In genomic region chr13:79285478-79285877, GRCm38 (mm10) we compare ENCODE assay signal across 9 mouse cellular contexts.
A peak's percentile ranks its signal among the peaks of the same experiment; 100 is the strongest.
DNase-seq lines count a peak whose midpoint lies in the region; ATAC-seq lines count a peak whose summit lies in the region.
"Had no signal": no experiment of that assay in that cellular context is flagged by ENCODE, and none has a peak within 500 bp of the region (broad histone marks: within the 10 kb centered on the region; RNA-seq: fewer than 3 reads in every experiment).

No protein-coding gene starts in this region.

- H3K9me3 ChIP-seq in kidney, embryonic 14.5 days (ENCODE audit: control insufficient read depth, low read length): no peaks in the 10 kb centered on the region
- H3K9me3 ChIP-seq in embryonic facial prominence, embryonic 14.5 days (ENCODE audit: control insufficient read depth, low read length): no peaks in the 10 kb centered on the region
- H3K9me3 ChIP-seq: heart, embryonic 15.5 days had no signal

- H3K4me1 ChIP-seq in kidney, embryonic 14.5 days (ENCODE audit: control insufficient read depth, insufficient read depth, low read length): no peaks in the 10 kb centered on the region
- no peaks in the 10 kb centered on the region for H3K4me1 ChIP-seq in embryonic facial prominence, embryonic 14.5 days (ENCODE audit: control insufficient read depth, insufficient read depth, low read length)
- H3K4me1 ChIP-seq: heart, embryonic 15.5 days had no signal

- no peaks in the 10 kb centered on the region for H3K27me3 ChIP-seq in kidney, embryonic 14.5 days (ENCODE audit: control insufficient read depth, insufficient read depth, low read length)
- H3K27me3 ChIP-seq in embryonic facial prominence, embryonic 14.5 days (replicated peaks; ENCODE audit: control insufficient read depth, insufficient read depth, low read length): no peaks in the 10 kb centered on the region
- H3K27me3 ChIP-seq: heart, embryonic 15.5 days had no signal

- no peak overlapping the region for H3K4me3 ChIP-seq in kidney, embryonic 14.5 days (ENCODE audit: low read length)
- no peak overlapping the region for H3K4me3 ChIP-seq in embryonic facial prominence, embryonic 14.5 days (ENCODE audit: low read depth, low read length)
- H3K4me3 ChIP-seq: heart, embryonic 15.5 days had no signal

- no peak overlapping the region for H3K27ac ChIP-seq in kidney, embryonic 14.5 days (ENCODE audit: low read depth, low read length)
- no peak overlapping the region for H3K27ac ChIP-seq in embryonic facial prominence, embryonic 14.5 days (replicated peaks; ENCODE audit: low read depth, low read length)
- H3K27ac ChIP-seq: heart, embryonic 15.5 days had no signal

- H3K36me3 ChIP-seq in kidney, embryonic 14.5 days (ENCODE audit: control insufficient read depth, insufficient read depth, low read length): no peaks in the 10 kb centered on the region
- H3K36me3 ChIP-seq in embryonic facial prominence, embryonic 14.5 days (ENCODE audit: control insufficient read depth, insufficient read depth, low read length): no peaks in the 10 kb centered on the region
- H3K36me3 ChIP-seq: heart, embryonic 15.5 days had no signal

- DNase-seq in kidney, adult 8-10 months: no peak
- peak; percentile 6 for DNase-seq in R1 (ENCODE audit: low read depth, low spot score)
- peak; percentile 72 for DNase-seq in embryonic facial prominence, embryonic 14.5 days (ENCODE audit: low spot score)
- peak; percentile 19 for DNase-seq in lung, postnatal 25 days (ENCODE audit: low spot score)
- no peak for DNase-seq in testis, postnatal 10 days (ENCODE audit: low spot score)
- no peak for DNase-seq in yolk sac, embryonic 10.5 days (ENCODE audit: low spot score)

- no peak overlapping the region for H3K9ac ChIP-seq in kidney, embryonic 14.5 days (ENCODE audit: low read depth, low read length)
- no peak overlapping the region for H3K9ac ChIP-seq in embryonic facial prominence, embryonic 14.5 days (ENCODE audit: low read depth, low read length)
- H3K9ac ChIP-seq: heart, embryonic 15.5 days had no signal

- peak; percentile 90; the same call in 1 of the 2 replicates for ATAC-seq in kidney, embryonic 14.5 days (ENCODE audit: low FRiP score, low TSS enrichment)
- ATAC-seq in embryonic facial prominence, embryonic 14.5 days (ENCODE audit: low read depth): no peak
- no peak for ATAC-seq in granulocyte monocyte progenitor cell, adult 5-6 weeks (replicated peaks; ENCODE audit: poor library complexity, severe bottlenecking)

- H3K4me2 ChIP-seq in kidney, embryonic 14.5 days (replicated peaks; ENCODE audit: low read depth, low read length): no peak overlapping the region
- no peak overlapping the region for H3K4me2 ChIP-seq in embryonic facial prominence, embryonic 14.5 days (ENCODE audit: low read depth, low read length)
- H3K4me2 ChIP-seq: heart, embryonic 15.5 days had no signal

- WGBS in kidney, embryonic 14.5 days: 5% methylated on average over 2 of the region's 2 CpGs
- WGBS in embryonic facial prominence, embryonic 14.5 days: 3% methylated on average over 2 of the region's 2 CpGs

Comparison
In these comparisons a context has a peak if more than half of its experiments do, and no peak if none do; other contexts are left out.
1. DNase-seq: peak in R1 (single experiment), embryonic facial prominence, embryonic 14.5 days (single experiment) and lung, postnatal 25 days (single experiment); none in kidney, adult 8-10 months (0 of 2), testis, postnatal 10 days (single experiment) and yolk sac, embryonic 10.5 days (single experiment).